Mouse (Mus musculus) frontal cortex, postnatal 10 days (tissue): ENCODE results near the gene Taf1a.

Source experiments
- DNase-seq, 2 experiments: peaks; one replicate each; pipeline ENCODE4 v3.0.0; 2022; ENCODE audit warnings: low spot score in 2 of 2, mixed read lengths in 1 of 2

The Taf1a gene

GRCm38 (mm10) chr1:183414081-183414727 lies 25.4 kb downstream of the Taf1a start:
- no peak for DNase-seq

GRCm38 (mm10) chr1:183417873-183418272 lies 29.1 kb downstream of the Taf1a start, which contains the start of gene Hhipl2:
Hhipl2 (plus strand) TSS chr1:183418215.
- no peak for DNase-seq

- no peak for DNase-seq
These were observed 31.0 kb downstream of the Taf1a start for GRCm38 (mm10) chr1:183419741-183420140.

GRCm38 (mm10) chr1:183420296-183420695 lies 31.5 kb downstream of the Taf1a start:
- DNase-seq, result no peak

GRCm38 (mm10) chr1:183424100-183424499 lies 35.3 kb downstream of the Taf1a start:
- no peak for DNase-seq

- no peak for DNase-seq
These were observed 46.1 kb downstream of the Taf1a start for GRCm38 (mm10) chr1:183434918-183435317.

GRCm38 (mm10) chr1:183439036-183439435 lies 50.3 kb downstream of the Taf1a start:
- peak; percentile 35 to 49 for DNase-seq

- peak; percentile 34 to 73 for DNase-seq
These were observed 53.4 kb downstream of the Taf1a start for GRCm38 (mm10) chr1:183442015-183442774.

- no peak for DNase-seq
These were observed 64.3 kb downstream of the Taf1a start for GRCm38 (mm10) chr1:183453066-183453465.
